Comparison of ENCODE assay signal across 9 mouse cellular contexts in genomic region chr9:21183421-21183820, GRCm38 (mm10). TPM values are rescaled to one million over a fixed set of nuclear protein-coding genes. Genes with fewer than 3 reads are reported as not detected.
DNase-seq lines count a peak whose midpoint lies in the region; ATAC-seq and TF ChIP-seq lines count a peak whose summit lies in the region.
"Had no signal": no experiment of that assay in that cellular context is flagged by ENCODE, and none has a peak within 500 bp of the region (broad histone marks: within the 10 kb centered on the region; RNA-seq: fewer than 3 reads in every experiment).

No protein-coding gene starts in this region.

- 82% methylated on average over 6 of the region's 6 CpGs for WGBS in kidney, embryonic 16.5 days
- WGBS in embryonic facial prominence, embryonic 14.5 days: 77% methylated on average over 6 of the region's 6 CpGs
- WGBS in liver, embryonic 15.5 days (ENCODE audit: insufficient replicate concordance): 35% methylated on average over 6 of the region's 6 CpGs

- no peaks in the 10 kb centered on the region for H3K27me3 ChIP-seq in kidney, embryonic 16.5 days (ENCODE audit: insufficient read depth, low read length)
- no peaks in the 10 kb centered on the region for H3K27me3 ChIP-seq in CH12.LX (replicated peaks)
- H3K27me3 ChIP-seq in embryonic facial prominence, embryonic 14.5 days (replicated peaks; ENCODE audit: control insufficient read depth, insufficient read depth, low read length): peaks cover 6% of the 10 kb centered on the region; the same call in 1 of the 2 replicates
- H3K27me3 ChIP-seq in liver, embryonic 15.5 days: 0 out of 2 replicates have a peak, but pooled peaks cover 4% of the 10 kb centered on the region

- no peak overlapping the region for H3K4me3 ChIP-seq in kidney, embryonic 16.5 days (ENCODE audit: low read length)
- H3K4me3 ChIP-seq in CH12.LX (replicated peaks in 1 of 3; ENCODE audit: low read depth in 2 of 3, low read length in 2 of 3, poor library complexity in 1 of 3): peak overlapping the region in 2 of 3 experiments; percentile 51 to 55
- H3K4me3 ChIP-seq in embryonic facial prominence, embryonic 14.5 days (ENCODE audit: low read depth, low read length): no peak overlapping the region
- H3K4me3 ChIP-seq in liver, embryonic 15.5 days (replicated peaks): peak overlapping the region; percentile 61

- TF ChIP-seq CTCF in CH12.LX (conservative IDR thresholded peaks at IDR 0.05 in 1 of 2, IDR thresholded peaks at IDR 0.05 in 1 of 2; ENCODE audit: low read depth in 2 of 2, low read length in 2 of 2): no peak

- H3K9me3 ChIP-seq in kidney, embryonic 16.5 days (ENCODE audit: low read length): no peaks in the 10 kb centered on the region
- no peaks in the 10 kb centered on the region for H3K9me3 ChIP-seq in CH12.LX (replicated peaks; ENCODE audit: low read length)
- no peaks in the 10 kb centered on the region for H3K9me3 ChIP-seq in embryonic facial prominence, embryonic 14.5 days (ENCODE audit: control insufficient read depth, low read length)
- H3K9me3 ChIP-seq in liver, embryonic 15.5 days (replicated peaks): no peaks in the 10 kb centered on the region
- H3K9me3 ChIP-seq: midbrain, embryonic 10.5 days had no signal

- no peaks in the 10 kb centered on the region for H3K36me3 ChIP-seq in kidney, embryonic 16.5 days (ENCODE audit: insufficient read depth, low read length)
- peaks cover 0 to 25% of the 10 kb centered on the region in 2 experiments for H3K36me3 ChIP-seq in CH12.LX (replicated peaks in 1 of 2; ENCODE audit: control insufficient read depth in 1 of 2, insufficient read depth in 1 of 2, low read length in 1 of 2)
- no peaks in the 10 kb centered on the region for H3K36me3 ChIP-seq in embryonic facial prominence, embryonic 14.5 days (ENCODE audit: control insufficient read depth, insufficient read depth, low read length)
- no peaks in the 10 kb centered on the region for H3K36me3 ChIP-seq in liver, embryonic 15.5 days (replicated peaks)
- H3K36me3 ChIP-seq: midbrain, embryonic 10.5 days had no signal

- peak overlapping the region; percentile 63; the same call in 1 of the 2 replicates for H3K4me2 ChIP-seq in kidney, embryonic 16.5 days (replicated peaks; ENCODE audit: low read depth, low read length)
- peak overlapping the region; percentile 75 for H3K4me2 ChIP-seq in CH12.LX (ENCODE audit: insufficient read depth, low read depth, poor library complexity, severe bottlenecking)
- H3K4me2 ChIP-seq in embryonic facial prominence, embryonic 14.5 days (ENCODE audit: low read depth, low read length): peak overlapping the region; percentile 56
- H3K4me2 ChIP-seq in liver, embryonic 15.5 days: peak overlapping the region; percentile 84

- H3K4me1 ChIP-seq in kidney, embryonic 16.5 days (ENCODE audit: insufficient read depth, low read length): peaks cover 29% of the 10 kb centered on the region
- peaks cover 24 to 55% of the 10 kb centered on the region in 2 experiments for H3K4me1 ChIP-seq in CH12.LX (ENCODE audit: control insufficient read depth in 1 of 2, insufficient read depth in 2 of 2)
- peaks cover 12% of the 10 kb centered on the region for H3K4me1 ChIP-seq in embryonic facial prominence, embryonic 14.5 days (ENCODE audit: control insufficient read depth, insufficient read depth, low read length)
- H3K4me1 ChIP-seq in liver, embryonic 15.5 days (replicated peaks): peaks cover 52% of the 10 kb centered on the region

- H3K9ac ChIP-seq in kidney, embryonic 16.5 days (replicated peaks; ENCODE audit: low read length): peak overlapping the region; percentile 59; the same call in 1 of the 2 replicates
- H3K9ac ChIP-seq in CH12.LX (ENCODE audit: insufficient read depth, low read depth): 0 out of 2 replicates have a peak overlapping the region, but pooled peaks have one; percentile 7
- H3K9ac ChIP-seq in embryonic facial prominence, embryonic 14.5 days (ENCODE audit: low read depth, low read length): no peak overlapping the region
- H3K9ac ChIP-seq in liver, embryonic 15.5 days: no peak overlapping the region

- peaks cover 3% of the 10 kb centered on the region for H3K79me2 ChIP-seq in CH12.LX (replicated peaks; ENCODE audit: control insufficient read depth, extremely low read depth, insufficient read depth, poor library complexity, severe bottlenecking)

- H3K27ac ChIP-seq in kidney, embryonic 16.5 days (ENCODE audit: low read length): no peak overlapping the region
- H3K27ac ChIP-seq in CH12.LX (ENCODE audit: insufficient read depth, low read depth): peak overlapping the region; percentile 21
- no peak overlapping the region for H3K27ac ChIP-seq in embryonic facial prominence, embryonic 14.5 days (replicated peaks; ENCODE audit: low read depth, low read length)
- no peak overlapping the region; the same call in 1 of the 2 replicates for H3K27ac ChIP-seq in liver, embryonic 15.5 days (replicated peaks)
- H3K27ac ChIP-seq: midbrain, embryonic 10.5 days had no signal

- dilution Hi-C loops in CH12.LX (cut with MboI; ENCODE audit: extremely low pct_ligation_motif_present, extremely low pct_unique_long_range_greater_than_20kb, low sequenced_read_pairs): no loop called here

- in situ Hi-C loops in CH12.LX (cut with MboI; ENCODE audit: low pct_ligation_motif_present, low pct_unique_long_range_greater_than_20kb, low sequenced_read_pairs): no loop called here

- no peak for TF ChIP-seq POLR2A in CH12.LX (IDR thresholded peaks at IDR 0.05; ENCODE audit: low read depth, low read length)

- ATAC-seq in kidney, embryonic 16.5 days (ENCODE audit: low FRiP score, low TSS enrichment): no peak
- ATAC-seq in embryonic facial prominence, embryonic 14.5 days (ENCODE audit: low read depth): no peak
- no peak for ATAC-seq in liver, embryonic 15.5 days (ENCODE audit: insufficient read depth)

- no peak for TF ChIP-seq EP300 in CH12.LX (IDR thresholded peaks at IDR 0.05; ENCODE audit: low read length)

- TF ChIP-seq RAD21 in CH12.LX (IDR thresholded peaks at IDR 0.05; ENCODE audit: low read depth, low read length): no peak

- no peak for DNase-seq in kidney, postnatal 10 days
- DNase-seq in CH12.LX (ENCODE audit: extremely low read depth): no peak
- no peak for DNase-seq in embryonic facial prominence, embryonic 14.5 days (ENCODE audit: low spot score)
- DNase-seq in right cerebral cortex, postnatal 4 days: no peak
- no peak for DNase-seq in layer of hippocampus, adult 11-12 months (ENCODE audit: low spot score)
- no peak for DNase-seq in spleen, postnatal 36 days (ENCODE audit: low spot score in 2 of 2)

TF ChIP-seq in CH12.LX, 34 proteins besides CTCF, POLR2A, EP300 and RAD21:
- no peak for TF ChIP-seq PAX5 (IDR thresholded peaks at IDR 0.05; ENCODE audit: low read length)
- TF ChIP-seq MAZ (IDR thresholded peaks at IDR 0.05; ENCODE audit: low read depth, low read length): no peak
- no peak for TF ChIP-seq KAT2A (IDR thresholded peaks at IDR 0.05; ENCODE audit: insufficient replicate concordance, low read length)
- TF ChIP-seq MYC (IDR thresholded peaks at IDR 0.05; ENCODE audit: low read depth, low read length): no peak
- no peak for TF ChIP-seq POLR2AphosphoS2 (IDR thresholded peaks at IDR 0.05; ENCODE audit: low read depth, low read length)
- no peak for TF ChIP-seq ZKSCAN1 (IDR thresholded peaks at IDR 0.05; ENCODE audit: borderline replicate concordance, low read depth, low read length)
- no peak for TF ChIP-seq TBP (conservative IDR thresholded peaks at IDR 0.05; ENCODE audit: low read depth, low read length)
- no peak for TF ChIP-seq SIN3A (IDR thresholded peaks at IDR 0.05; ENCODE audit: low read length)
- no peak for TF ChIP-seq JUN (IDR thresholded peaks at IDR 0.05; ENCODE audit: insufficient read depth, low read depth, low read length)

RNA-seq across cellular contexts. Expression of gene Pde4a, which starts 17.9 kb away (rescaled TPM):
- 14.3 and 15.3 TPM in 2 replicates for polyA plus RNA-seq in kidney, embryonic 16.5 days (2015; fragmentation: Nextera tagmentation; extraction: Ambion mirVana)
- total RNA-seq in CH12.LX (2012; rRNA removed): 4.1 and 4.8 TPM in 2 replicates
- 1.2 and 1.7 TPM in 2 replicates for total RNA-seq in CH12.LX (2014; rRNA removed)
- 7.2 and 7.6 TPM in 2 replicates for polyA plus RNA-seq in CH12.LX (2012; ENCODE audit: insufficient read length, low read depth)
- polyA plus RNA-seq in embryonic facial prominence, embryonic 14.5 days (2014; fragmentation: Nextera tagmentation; extraction: Ambion mirVana): 6.2 and 6.9 TPM in 2 replicates
- 1.7 and 1.8 TPM in 2 replicates for polyA plus RNA-seq in liver, embryonic 15.5 days (2015; fragmentation: Nextera tagmentation; extraction: Ambion mirVana)

RNA-seq across cellular contexts. Expression of gene Cdc37, which starts 33.6 kb away (rescaled TPM):
- 359 and 386 TPM in 2 replicates for polyA plus RNA-seq in kidney, embryonic 16.5 days (2015; fragmentation: Nextera tagmentation; extraction: Ambion mirVana)
- total RNA-seq in CH12.LX (2012; rRNA removed) (227 and 230 TPM in 2 replicates), CH12.LX (2014; rRNA removed) (84.1 and 87.2 TPM in 2 replicates)
- polyA plus RNA-seq in CH12.LX (2012; ENCODE audit: insufficient read length, low read depth): 447 and 532 TPM in 2 replicates
- 259 and 298 TPM in 2 replicates for polyA plus RNA-seq in embryonic facial prominence, embryonic 14.5 days (2014; fragmentation: Nextera tagmentation; extraction: Ambion mirVana)
- 115 and 122 TPM in 2 replicates for polyA plus RNA-seq in liver, embryonic 15.5 days (2015; fragmentation: Nextera tagmentation; extraction: Ambion mirVana)

RNA-seq across cellular contexts. Expression of gene Tyk2, which starts 52.4 kb away (rescaled TPM):
- polyA plus RNA-seq in kidney, embryonic 16.5 days (2015; fragmentation: Nextera tagmentation; extraction: Ambion mirVana): 16.1 and 16.3 TPM in 2 replicates
- 64.3 and 80.0 TPM in 2 replicates for total RNA-seq in CH12.LX (2012; rRNA removed)
- total RNA-seq in CH12.LX (2014; rRNA removed): 39.0 and 40.6 TPM in 2 replicates
- polyA plus RNA-seq in CH12.LX (2012; ENCODE audit: insufficient read length, low read depth): 45.1 and 49.6 TPM in 2 replicates
- polyA plus RNA-seq in embryonic facial prominence, embryonic 14.5 days (2014; fragmentation: Nextera tagmentation; extraction: Ambion mirVana): 9.8 and 11.6 TPM in 2 replicates
- 7.4 and 8.8 TPM in 2 replicates for polyA plus RNA-seq in liver, embryonic 15.5 days (2015; fragmentation: Nextera tagmentation; extraction: Ambion mirVana)

RNA-seq across cellular contexts. Expression of gene Keap1, which starts 55.7 kb away (rescaled TPM):
- 67.4 and 68.1 TPM in 2 replicates for polyA plus RNA-seq in kidney, embryonic 16.5 days (2015; fragmentation: Nextera tagmentation; extraction: Ambion mirVana)
- total RNA-seq in CH12.LX (2012; rRNA removed): 41.7 and 42.8 TPM in 2 replicates
- 16.2 and 18.4 TPM in 2 replicates for total RNA-seq in CH12.LX (2014; rRNA removed)
- polyA plus RNA-seq in CH12.LX (2012; ENCODE audit: insufficient read length, low read depth): 30.0 and 31.2 TPM in 2 replicates
- 43.0 and 49.6 TPM in 2 replicates for polyA plus RNA-seq in embryonic facial prominence, embryonic 14.5 days (2014; fragmentation: Nextera tagmentation; extraction: Ambion mirVana)
- 27.9 and 30.5 TPM in 2 replicates for polyA plus RNA-seq in liver, embryonic 15.5 days (2015; fragmentation: Nextera tagmentation; extraction: Ambion mirVana)

Comparison
In these comparisons a context has a peak if more than half of its experiments do, and no peak if none do; other contexts are left out.
1. H3K4me3 ChIP-seq: peak in CH12.LX (2 of 3) and liver, embryonic 15.5 days (single experiment); none in kidney, embryonic 16.5 days (single experiment) and embryonic facial prominence, embryonic 14.5 days (single experiment).
2. H3K9ac ChIP-seq: peak in kidney, embryonic 16.5 days (single experiment) and CH12.LX (single experiment); none in embryonic facial prominence, embryonic 14.5 days (single experiment) and liver, embryonic 15.5 days (single experiment).
3. Peak in every context shown above with its lines, with median percentiles within 50 percentile points of each other: H3K4me2 ChIP-seq.